Mouse (Mus musculus) left cerebral cortex, adult 11 months (tissue): ENCODE measurements around the gene Gm21732.
"Not testable (repeated sequence)": the region's sequence is repeated elsewhere in the genome, so short reads cannot be mapped to it uniquely, and the experiment has no call there.

Source experiments
- DNase-seq: peaks from one replicate; pipeline ENCODE4 v3.0.0; 2022; ENCODE audit warnings: low spot score

Gm21732 gene

DNA sequence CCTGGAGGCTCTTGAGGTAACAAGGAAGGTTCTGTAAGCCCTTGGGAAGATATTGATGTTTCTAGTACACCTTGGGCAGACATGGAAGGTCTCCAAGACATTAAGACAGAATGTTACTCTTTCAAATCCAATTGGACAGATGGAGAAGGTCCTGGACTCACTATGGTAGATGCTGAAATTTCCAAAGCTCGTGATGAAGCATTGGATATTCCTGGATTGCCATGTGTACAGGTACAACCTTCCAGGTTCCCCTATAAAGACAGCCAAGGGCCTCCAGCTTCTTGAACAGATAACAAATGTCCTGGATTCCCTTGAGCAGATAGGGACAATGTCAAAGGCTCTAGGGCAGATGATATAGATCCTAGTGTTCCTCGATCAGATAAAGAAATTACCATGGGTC lies at the start of gene Gm21732:
Gene Gm21732, minus strand, starts transcription at position 101 of the 400 bp plus-strand sequence.
- DNase-seq, result not testable (repeated sequence)
